Mouse (Mus musculus) urinary bladder, postnatal 36 days (tissue): ENCODE results near the gene Camk2d.

Experiments used
- DNase-seq, 2 experiments: peaks; one replicate each; pipeline ENCODE4 v3.0.0; 2022; ENCODE audit warnings: low spot score in 2 of 2, mixed read lengths in 1 of 2

The Camk2d gene

GRCm38 (mm10) chr3:126810372-126811090 lies 214.4 kb downstream of the Camk2d start:
- DNase-seq: no peak

- no peak for DNase-seq
Measured at GRCm38 (mm10) chr3:126811646-126812045, 215.5 kb downstream of the Camk2d start.

GRCm38 (mm10) chr3:126822374-126822773 lies 226.3 kb downstream of the Camk2d start:
- DNase-seq: no peak

GRCm38 (mm10) chr3:126824930-126825329 lies 228.8 kb downstream of the Camk2d start:
- DNase-seq: no peak

GRCm38 (mm10) chr3:126826172-126826571 lies 230.1 kb downstream of the Camk2d start:
- DNase-seq: no peak

GRCm38 (mm10) chr3:126827900-126828299 lies 231.8 kb downstream of the Camk2d start:
- DNase-seq: no peak

- no peak for DNase-seq
Measured at GRCm38 (mm10) chr3:126829817-126830216, 233.7 kb downstream of the Camk2d start.

- peak; percentile 50 to 64 for DNase-seq
Measured at GRCm38 (mm10) chr3:126831418-126832138, 235.5 kb downstream of the Camk2d start.

GRCm38 (mm10) chr3:126834641-126835167 lies 238.6 kb downstream of the Camk2d start:
- DNase-seq: no peak

- no peak for DNase-seq
Measured at GRCm38 (mm10) chr3:126842780-126843179, 246.7 kb downstream of the Camk2d start.

- DNase-seq: no peak
Measured at GRCm38 (mm10) chr3:126844809-126845208, 248.7 kb downstream of the Camk2d start.

- DNase-seq: no peak
Measured at GRCm38 (mm10) chr3:126848081-126848480, 252.0 kb downstream of the Camk2d start.

GRCm38 (mm10) chr3:126860442-126860841 lies 264.3 kb downstream of the Camk2d start:
- DNase-seq: no peak

GRCm38 (mm10) chr3:126869561-126869960 lies 273.5 kb downstream of the Camk2d start:
- DNase-seq: peak; percentile 1 to 5

GRCm38 (mm10) chr3:126870688-126871087 lies 274.6 kb downstream of the Camk2d start:
- no peak for DNase-seq

- no peak for DNase-seq
Measured at GRCm38 (mm10) chr3:126878233-126878632, 282.1 kb downstream of the Camk2d start.

- no peak for DNase-seq
Measured at GRCm38 (mm10) chr3:126886090-126886489, 290.0 kb downstream of the Camk2d start.

- no peak for DNase-seq
Measured at GRCm38 (mm10) chr3:126886644-126887043, 290.5 kb downstream of the Camk2d start.
